Mouse (Mus musculus) thymus, adult 2 months (tissue): ENCODE measurements around the gene Bcl2l13.

Experiments used
- CTCF ChIP-seq: fragments of 200-500 bp; IDR thresholded peaks from 2 replicates; pipeline ENCODE4 v1.5.1; 2012; ENCODE audit warnings: mild to moderate bottlenecking, control low read depth, low read length, moderate library complexity, borderline replicate concordance; ENCODE audit not compliant: control insufficient read depth, poor library complexity, insufficient read depth; ENCODE audit errors: extremely low read depth
- POLR2A ChIP-seq: fragments of 200-500 bp; IDR thresholded peaks from 2 replicates; pipeline ENCODE4 v1.6.1; 2012; ENCODE audit warnings: mild to moderate bottlenecking, low read length, control low read depth, moderate library complexity; ENCODE audit not compliant: control insufficient read depth, poor library complexity, insufficient read depth; ENCODE audit errors: extremely low read depth

- TF ChIP-seq CTCF, result no peak
- no peak for TF ChIP-seq POLR2A
These were observed 102.1 kb downstream of the Bcl2l13 start for GRCm38 (mm10) chr6:120937999-120938608.
